Mouse (Mus musculus): ENCODE data around the gene Rtn4rl1. TPM values are rescaled to one million over a fixed set of nuclear protein-coding genes. Genes with fewer than 3 reads are reported as not detected.

Rtn4rl1 gene
- polyA plus RNA-seq, 1 experiment from 2014 or later: 2.1 TPM

- Histone ChIP-seq H3K4me1 (replicated peaks; ENCODE audit: control insufficient read depth, insufficient read depth) (no peaks in the 10 kb centered on the region), H3K4me2 (replicated peaks; ENCODE audit: low read depth) (no peak overlapping the region), H3K9me3 (ENCODE audit: control insufficient read depth, low read length) (no peaks in the 10 kb centered on the region), H3K36me3 (ENCODE audit: control insufficient read depth, insufficient read depth, low read length) (no peaks in the 10 kb centered on the region), H3K9ac (ENCODE audit: low read length) (no peak overlapping the region), H3K27me3 (ENCODE audit: control insufficient read depth, insufficient read depth, low read length) (no peaks in the 10 kb centered on the region), H3K27ac (replicated peaks) (no peak overlapping the region), H3K4me3 (ENCODE audit: low read depth, low read length) (no peak overlapping the region)
- WGBS: 12% methylated on average over 7 of the region's 7 CpGs
- peak; percentile 76 for ATAC-seq (ENCODE audit: low FRiP score, low TSS enrichment)
- TF ChIP-seq EP300 (optimal IDR thresholded peaks at IDR 0.05): no peak
- TF ChIP-seq CTCF (IDR thresholded peaks at IDR 0.05; ENCODE audit: low read depth): peak; percentile 89
- DNase-seq (ENCODE audit: low spot score): peak; percentile 87
Measured at GRCm38 (mm10) chr11:75231756-75232155, 38.2 kb downstream of the Rtn4rl1 start.

- ATAC-seq (ENCODE audit: low FRiP score, low TSS enrichment): no peak
- WGBS: 64% methylated on average over 4 of the region's 4 CpGs
- Histone ChIP-seq H3K9me3 (ENCODE audit: control insufficient read depth, low read length) (no peaks in the 10 kb centered on the region), H3K4me3 (ENCODE audit: low read depth, low read length) (no peak overlapping the region), H3K36me3 (ENCODE audit: control insufficient read depth, insufficient read depth, low read length) (no peaks in the 10 kb centered on the region), H3K9ac (ENCODE audit: low read length) (no peak overlapping the region), H3K27me3 (ENCODE audit: control insufficient read depth, insufficient read depth, low read length) (no peaks in the 10 kb centered on the region), H3K27ac (replicated peaks) (no peak overlapping the region), H3K4me2 (replicated peaks; ENCODE audit: low read depth) (no peak overlapping the region), H3K4me1 (replicated peaks; ENCODE audit: control insufficient read depth, insufficient read depth) (no peaks in the 10 kb centered on the region)
- DNase-seq (ENCODE audit: low spot score): no peak
- no peak for TF ChIP-seq EP300 (optimal IDR thresholded peaks at IDR 0.05)
- TF ChIP-seq CTCF (IDR thresholded peaks at IDR 0.05; ENCODE audit: low read depth): no peak
Measured at GRCm38 (mm10) chr11:75232434-75232833, 38.9 kb downstream of the Rtn4rl1 start.

- Histone ChIP-seq H3K36me3 (ENCODE audit: control insufficient read depth, insufficient read depth, low read length) (no peaks in the 10 kb centered on the region), H3K4me1 (replicated peaks; ENCODE audit: control insufficient read depth, insufficient read depth) (no peaks in the 10 kb centered on the region), H3K9me3 (ENCODE audit: control insufficient read depth, low read length) (no peaks in the 10 kb centered on the region), H3K9ac (ENCODE audit: low read length) (no peak overlapping the region), H3K4me3 (ENCODE audit: low read depth, low read length) (no peak overlapping the region), H3K27ac (replicated peaks) (no peak overlapping the region), H3K4me2 (replicated peaks; ENCODE audit: low read depth) (no peak overlapping the region), H3K27me3 (ENCODE audit: control insufficient read depth, insufficient read depth, low read length) (no peaks in the 10 kb centered on the region)
- DNase-seq (ENCODE audit: low spot score) (peak; percentile 66), ATAC-seq (ENCODE audit: low FRiP score, low TSS enrichment) (peak; percentile 62)
- TF ChIP-seq EP300 (optimal IDR thresholded peaks at IDR 0.05): no peak
- no peak for TF ChIP-seq CTCF (IDR thresholded peaks at IDR 0.05; ENCODE audit: low read depth)
- WGBS: 8% methylated on average over 16 of the region's 16 CpGs
Measured at GRCm38 (mm10) chr11:75234745-75235144, 41.2 kb downstream of the Rtn4rl1 start.

GRCm38 (mm10) chr11:75240158-75240934 lies 46.8 kb downstream of the Rtn4rl1 start:
- 56% methylated on average over 13 of the region's 13 CpGs for WGBS
- DNase-seq (ENCODE audit: low spot score): peak; percentile 38

GRCm38 (mm10) chr11:75242710-75243255 lies 49.2 kb downstream of the Rtn4rl1 start:
- Histone ChIP-seq H3K4me3 (ENCODE audit: low read depth, low read length) (no peak overlapping the region), H3K4me1 (replicated peaks; ENCODE audit: control insufficient read depth, insufficient read depth) (no peaks in the 10 kb centered on the region), H3K4me2 (replicated peaks; ENCODE audit: low read depth) (no peak overlapping the region), H3K27me3 (ENCODE audit: control insufficient read depth, insufficient read depth, low read length) (no peaks in the 10 kb centered on the region), H3K27ac (replicated peaks) (no peak overlapping the region), H3K36me3 (ENCODE audit: control insufficient read depth, insufficient read depth, low read length) (no peaks in the 10 kb centered on the region), H3K9me3 (ENCODE audit: control insufficient read depth, low read length) (no peaks in the 10 kb centered on the region), H3K9ac (ENCODE audit: low read length) (no peak overlapping the region)
- no peak for TF ChIP-seq CTCF (IDR thresholded peaks at IDR 0.05; ENCODE audit: low read depth)
- TF ChIP-seq EP300 (optimal IDR thresholded peaks at IDR 0.05): no peak
- no peak for DNase-seq (ENCODE audit: low spot score)
- WGBS: 85% methylated on average over 9 of the region's 9 CpGs
- ATAC-seq (ENCODE audit: low FRiP score, low TSS enrichment): no peak

More at GRCm38 (mm10) chr11:75240158-75240934, 46.8 kb downstream of the Rtn4rl1 start:
- H3K36me3 ChIP-seq (ENCODE audit: control insufficient read depth, insufficient read depth, low read length): no peaks in the 10 kb centered on the region
- no peaks in the 10 kb centered on the region for H3K27me3 ChIP-seq (ENCODE audit: control insufficient read depth, insufficient read depth, low read length)
- ATAC-seq (ENCODE audit: low FRiP score, low TSS enrichment): no peak
- H3K9me3 ChIP-seq (ENCODE audit: control insufficient read depth, low read length): no peaks in the 10 kb centered on the region
- H3K9ac ChIP-seq (ENCODE audit: low read length): no peak overlapping the region
- H3K27ac ChIP-seq (replicated peaks): no peak overlapping the region
- TF ChIP-seq CTCF (IDR thresholded peaks at IDR 0.05; ENCODE audit: low read depth): peak; percentile 18; the same call in 1 of the 2 replicates
- no peak for TF ChIP-seq EP300 (optimal IDR thresholded peaks at IDR 0.05)
- no peaks in the 10 kb centered on the region for H3K4me1 ChIP-seq (replicated peaks; ENCODE audit: control insufficient read depth, insufficient read depth)
- H3K4me3 ChIP-seq (ENCODE audit: low read depth, low read length): no peak overlapping the region
- no peak overlapping the region for H3K4me2 ChIP-seq (replicated peaks; ENCODE audit: low read depth)

All from stomach, postnatal 0 days (tissue).